Mouse (Mus musculus) small intestine, adult 2 months (tissue): ENCODE measurements around the gene Tmigd1.

Experiments
- CTCF ChIP-seq: fragments of 200-500 bp; IDR thresholded peaks from 2 replicates; pipeline ENCODE4 v1.5.1; 2012; ENCODE audit warnings: low read depth, mild to moderate bottlenecking, control low read depth, inconsistent platforms, low read length, moderate library complexity, mixed read lengths; ENCODE audit not compliant: insufficient replicate concordance, insufficient read length; ENCODE audit errors: extremely low read depth
- POLR2A ChIP-seq: fragments of 200-500 bp; IDR thresholded peaks from 2 replicates; pipeline ENCODE4 v1.6.1; 2012; ENCODE audit warnings: low read depth, mild to moderate bottlenecking, control low read depth, inconsistent platforms, low read length, moderate library complexity

GRCm38 (mm10) chr11:76861185-76861584 lies 40.8 kb upstream of the Tmigd1 start:
- no peak for TF ChIP-seq POLR2A
- no peak for TF ChIP-seq CTCF
